Mouse (Mus musculus) right cerebral cortex, postnatal 25 days (tissue): Measurements from ENCODE around the gene Myo10.

Source experiments
- DNase-seq: peaks from one replicate; pipeline ENCODE4 v3.0.0; 2022

Gene Myo10

DNA sequence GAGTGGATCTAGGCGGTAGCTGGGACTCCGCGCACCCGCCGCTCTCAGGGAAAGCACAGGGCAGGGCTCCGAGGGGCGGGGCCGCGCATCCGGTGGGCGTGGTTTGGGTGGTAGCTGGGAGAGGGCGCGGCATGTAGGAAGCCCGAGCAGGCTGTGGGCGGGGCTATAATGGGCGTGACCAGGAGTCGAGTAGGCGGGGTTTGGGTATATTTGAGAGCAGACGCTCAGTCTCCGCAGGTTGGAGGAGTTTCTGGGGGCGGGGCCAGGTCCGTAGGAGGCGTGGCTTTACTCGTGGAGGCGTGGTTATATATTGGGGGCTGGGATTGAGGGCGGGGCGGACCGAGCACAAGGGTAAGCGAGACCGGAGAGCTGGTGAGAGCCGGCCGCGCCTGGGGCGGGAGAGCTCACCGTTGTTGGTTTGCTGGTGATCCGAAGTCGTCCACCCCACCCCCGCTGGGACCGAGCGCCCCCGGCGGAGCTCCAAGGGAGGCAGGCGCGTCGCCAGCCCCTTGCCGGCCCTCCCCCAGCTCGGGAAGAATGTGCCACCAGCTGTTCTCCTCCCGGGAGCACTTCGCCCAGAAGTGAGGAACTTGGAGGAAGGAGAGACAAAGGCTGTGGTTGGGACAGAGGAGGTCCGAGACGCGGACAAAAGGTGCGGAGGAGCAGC, at the start of gene Myo10:
Myo10 (plus strand) TSS at position 326 of the 667 bp plus-strand sequence.
- DNase-seq: peak; percentile 84

DNA sequence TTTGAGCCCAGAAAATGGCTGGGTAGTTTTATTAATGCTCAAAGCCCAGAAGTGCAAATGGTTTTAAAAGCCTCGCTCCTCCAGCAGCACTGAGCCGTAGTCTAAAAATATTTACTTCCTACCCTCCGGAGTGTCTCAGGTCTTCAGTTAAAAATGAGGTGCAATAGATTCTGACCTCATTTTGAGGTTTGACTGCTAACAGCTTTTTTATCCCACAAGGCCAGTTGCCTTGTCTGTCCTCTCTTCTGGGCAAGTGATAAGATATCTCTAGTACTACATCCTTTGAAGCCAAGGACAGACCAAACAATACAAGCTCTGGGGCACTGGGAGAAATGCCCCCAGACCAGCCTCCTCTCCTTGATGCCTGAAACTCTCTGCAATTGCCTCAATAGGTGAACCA, 49.2 kb upstream of the Myo10 start:
- no peak for DNase-seq

DNA sequence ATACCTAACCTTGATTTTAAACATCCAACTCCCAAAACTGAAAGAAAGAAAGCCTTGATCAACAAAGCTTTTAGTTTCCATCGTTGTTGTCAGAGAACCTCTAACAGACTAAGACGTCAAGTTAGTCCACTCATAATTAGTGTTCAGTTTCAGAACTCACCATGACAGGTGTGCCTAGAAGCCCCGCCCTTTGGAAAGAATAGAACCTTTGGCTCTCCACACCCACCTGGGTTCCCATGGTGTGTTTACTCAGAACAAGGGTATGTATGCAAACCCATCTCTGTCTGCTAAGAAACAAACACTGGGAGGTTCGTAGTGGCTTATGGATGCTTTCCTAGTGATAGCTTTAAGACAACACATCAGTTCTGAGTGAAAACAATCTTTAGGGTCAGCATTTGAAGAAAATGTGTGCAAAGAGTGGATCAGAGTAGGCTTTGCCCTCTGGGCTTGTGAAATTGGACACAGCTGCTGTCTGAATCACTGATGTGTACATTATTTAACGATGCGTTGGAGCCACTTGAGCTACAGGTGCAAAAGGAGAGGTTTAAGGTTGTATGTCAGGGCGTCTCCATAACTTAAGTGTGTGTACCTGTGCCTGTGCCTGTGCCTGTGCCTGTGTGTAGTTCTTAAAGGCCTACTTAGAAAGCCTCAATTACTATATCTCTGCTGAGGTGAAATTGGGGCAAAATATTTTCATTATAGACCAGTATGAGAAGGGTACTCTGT, 48.3 kb upstream of the Myo10 start:
- DNase-seq: no peak

DNA sequence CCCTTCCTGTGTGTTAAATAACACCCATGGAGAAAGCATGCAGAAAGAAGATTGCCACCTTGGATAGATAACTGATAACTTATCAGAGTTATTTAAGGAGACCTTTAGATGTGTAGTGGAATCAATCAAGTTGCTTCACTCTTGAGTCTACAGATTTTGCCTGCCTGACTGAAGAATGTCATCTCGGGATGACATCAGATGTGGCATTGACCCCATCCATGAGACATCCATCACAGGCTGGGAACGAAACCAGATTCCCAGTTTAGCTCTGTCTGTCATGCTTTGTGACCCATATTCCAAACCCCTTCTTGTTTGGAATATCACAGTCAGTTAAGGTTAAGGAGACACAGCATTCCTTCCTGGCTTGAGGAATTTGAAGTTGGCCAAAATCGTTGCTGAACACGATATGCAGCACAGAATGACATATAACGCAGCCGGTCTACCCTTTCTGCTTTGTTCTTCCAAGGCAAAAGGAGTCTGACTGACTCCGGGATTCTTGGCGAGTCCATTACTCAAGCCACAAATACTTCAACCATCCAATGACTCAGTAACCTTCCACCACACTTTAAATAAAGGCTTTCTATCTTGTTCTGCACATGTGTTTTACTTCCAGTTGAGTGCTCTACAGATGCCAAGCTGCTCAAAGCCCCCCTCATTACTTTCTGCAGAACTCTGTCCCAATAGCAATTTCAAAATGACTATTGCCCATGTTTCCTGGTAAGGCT, 44.8 kb upstream of the Myo10 start:
- no peak for DNase-seq

DNA sequence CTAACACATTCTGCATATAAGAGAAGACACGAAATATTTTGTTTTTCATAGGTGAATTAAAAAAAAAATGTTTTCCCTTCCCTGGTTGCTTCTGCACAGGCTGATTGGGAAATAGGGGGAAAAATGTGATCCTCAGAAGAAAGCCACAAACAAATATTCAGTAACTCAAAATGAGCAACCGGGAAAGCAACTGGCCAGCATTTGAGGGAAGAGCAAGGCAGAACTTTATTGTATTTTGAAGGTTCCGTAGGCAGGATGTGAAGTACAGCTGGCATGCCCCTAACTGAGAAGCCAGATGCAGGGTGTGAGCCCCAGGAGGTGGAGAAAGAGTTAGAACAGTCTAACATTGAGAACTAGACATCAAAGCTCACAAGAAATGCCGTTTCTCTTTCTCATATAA, 44.0 kb upstream of the Myo10 start:
- no peak for DNase-seq

DNA sequence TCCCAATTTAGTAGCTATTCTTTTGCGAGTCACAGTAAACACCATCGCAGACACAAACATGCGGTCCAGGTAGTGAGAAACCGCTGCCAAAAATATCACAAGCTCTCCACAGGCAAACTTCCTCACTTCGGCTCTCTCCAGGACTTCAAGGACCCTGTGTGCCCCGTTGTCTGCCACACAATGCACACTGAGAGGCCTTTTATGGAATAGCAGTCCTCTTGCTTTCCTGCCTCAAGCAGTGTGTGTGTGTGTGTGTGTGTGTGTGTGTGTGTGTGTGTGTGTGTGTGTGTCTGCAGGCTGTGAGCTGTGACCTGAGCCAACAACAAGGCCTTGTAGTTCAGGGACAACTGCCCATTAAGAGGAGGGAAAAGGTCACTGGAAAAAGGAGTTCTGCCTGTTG, 41.6 kb upstream of the Myo10 start:
- DNase-seq: no peak

DNA sequence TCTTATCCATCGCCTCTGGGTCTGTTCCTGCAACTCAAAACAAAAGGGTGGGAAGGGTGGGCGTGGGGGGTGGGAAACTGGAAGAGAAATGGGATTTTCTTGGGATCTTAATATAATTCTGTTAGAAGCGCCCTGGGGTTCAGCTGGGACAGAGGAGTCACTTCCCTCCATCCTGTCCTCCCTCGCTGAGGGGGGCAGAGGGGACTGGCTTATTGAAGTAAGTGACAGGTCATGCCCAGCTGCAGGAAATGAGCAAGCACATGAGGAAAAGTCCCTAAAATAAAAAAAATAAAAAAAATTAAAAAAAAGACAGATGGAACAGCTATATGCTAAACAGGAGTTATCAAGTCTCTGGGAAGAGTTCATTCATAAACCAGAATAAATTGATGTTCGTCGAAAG, 40.3 kb upstream of the Myo10 start:
- no peak for DNase-seq

DNA sequence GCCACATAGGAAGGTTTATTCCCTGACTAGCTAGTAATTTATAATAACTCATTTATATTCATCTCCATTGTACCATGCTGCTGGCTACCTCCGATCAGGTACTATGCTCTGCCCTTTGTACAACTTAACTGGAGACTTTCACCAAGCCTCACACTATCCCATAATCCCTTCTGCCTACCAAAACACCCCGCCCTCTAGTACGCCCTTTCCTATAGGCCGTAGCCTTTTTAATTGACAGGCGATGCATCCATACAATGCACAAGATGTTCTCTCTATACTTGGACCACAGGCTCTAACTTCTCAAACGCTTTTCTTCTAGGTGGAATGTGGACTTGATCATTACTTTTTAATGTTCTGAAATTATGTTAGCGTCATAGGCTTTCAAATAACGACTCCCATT, 39.0 kb upstream of the Myo10 start:
- DNase-seq: no peak

DNA sequence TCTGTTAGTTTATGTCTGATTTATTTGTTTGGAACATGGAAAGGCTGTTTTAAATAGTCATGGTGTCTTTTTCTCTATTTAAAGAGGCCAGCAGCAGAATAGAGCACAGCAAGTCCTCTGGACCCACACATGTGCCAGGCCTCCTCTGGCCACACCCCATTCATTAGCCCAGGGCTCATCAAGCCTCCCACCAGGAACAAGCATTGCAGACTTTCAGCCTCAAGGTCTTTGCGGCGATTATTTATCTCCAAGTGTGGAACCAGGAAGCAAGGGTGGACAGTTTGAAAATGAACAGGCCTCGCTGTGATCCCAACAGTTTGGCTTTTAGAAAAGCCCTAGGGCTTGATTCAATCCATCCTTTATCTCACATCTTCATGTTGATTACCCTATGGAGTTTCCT, 35.5 kb upstream of the Myo10 start:
- DNase-seq: no peak

DNA sequence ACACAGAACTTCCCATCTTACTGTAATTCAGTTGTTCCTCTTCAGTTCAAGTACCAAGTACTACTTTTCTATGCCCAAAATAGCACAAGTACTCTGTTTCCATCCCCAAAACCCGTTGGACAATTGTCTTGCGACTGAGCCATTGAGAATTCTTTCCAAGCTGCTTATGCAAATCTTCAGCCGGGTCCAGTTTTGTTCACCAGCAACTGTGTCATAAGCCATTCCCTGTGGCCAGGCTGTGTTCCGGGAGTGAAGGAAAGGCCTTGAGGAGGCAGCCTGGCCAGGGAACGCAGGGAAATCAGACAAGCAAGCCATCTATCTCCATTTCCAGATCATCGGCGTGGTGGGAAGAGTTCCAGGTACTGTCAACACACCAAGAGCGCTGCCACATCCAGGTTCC, 34.4 kb upstream of the Myo10 start:
- no peak for DNase-seq

DNA sequence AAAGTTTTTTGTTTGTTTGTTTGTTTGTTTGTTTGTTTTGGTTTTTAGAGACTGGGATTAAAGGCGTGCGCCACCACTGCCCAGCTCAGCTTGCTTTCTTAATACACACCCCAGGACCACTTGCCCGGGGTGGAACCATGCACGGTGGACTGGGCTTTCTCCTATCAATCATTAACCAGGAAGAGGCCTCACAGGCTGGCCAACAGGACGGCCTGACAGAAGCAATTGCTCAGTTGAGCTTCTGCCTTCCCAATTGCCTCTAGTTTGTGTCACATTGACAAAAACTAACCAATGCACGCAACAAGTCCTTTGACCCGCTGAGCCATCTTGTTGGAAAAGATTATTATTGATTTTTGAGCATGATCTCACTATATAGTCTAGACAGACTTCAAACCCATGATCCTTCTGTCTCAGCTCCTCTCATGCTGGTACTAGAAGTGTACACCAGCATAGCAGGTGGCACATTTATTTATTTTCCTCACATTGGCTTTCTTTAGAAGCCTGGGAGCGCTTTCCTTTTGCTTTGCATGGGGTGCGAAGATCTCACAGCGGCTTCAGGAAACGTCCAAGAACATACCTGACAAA, 32.9 kb upstream of the Myo10 start:
- DNase-seq: no peak

DNA sequence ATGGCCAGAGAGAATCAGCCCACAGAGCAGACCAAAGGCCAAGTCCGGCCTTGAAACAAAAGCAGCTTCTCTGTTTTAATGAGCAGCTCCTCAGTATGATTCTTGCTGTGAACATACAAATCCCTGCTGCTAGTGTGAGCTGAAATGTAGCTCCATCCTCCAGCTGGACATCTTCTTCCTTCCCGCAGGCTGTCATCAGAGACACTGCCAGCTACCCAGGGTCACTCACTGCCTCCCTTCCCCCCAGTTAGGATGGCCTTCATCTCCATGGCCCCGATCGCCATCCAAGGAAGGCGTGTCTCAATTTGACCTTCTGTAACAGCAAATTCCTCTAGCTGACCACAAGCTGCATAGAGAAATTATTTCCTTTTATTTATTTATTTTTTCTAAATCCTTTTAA, 32.4 kb upstream of the Myo10 start:
- no peak for DNase-seq

DNA sequence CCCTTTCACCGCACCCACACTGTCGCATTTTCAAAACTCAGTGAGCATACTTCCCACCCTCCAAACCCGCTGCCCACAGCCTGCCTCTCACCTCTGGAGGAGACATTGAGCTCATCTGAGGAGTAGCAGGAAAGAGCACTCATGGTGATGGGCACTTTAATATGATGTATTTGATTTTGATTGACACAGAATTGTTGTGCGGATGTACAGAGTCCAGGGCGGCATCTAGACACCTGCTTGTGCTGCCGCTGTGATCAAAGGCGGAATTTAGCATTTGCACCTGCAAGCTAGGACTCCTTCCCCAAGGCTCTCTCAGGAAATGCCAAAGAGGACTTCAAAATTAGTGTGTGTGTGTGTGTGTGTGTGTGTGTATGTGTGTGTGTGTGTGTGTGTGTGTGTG, 31.4 kb upstream of the Myo10 start:
- DNase-seq: no peak

DNA sequence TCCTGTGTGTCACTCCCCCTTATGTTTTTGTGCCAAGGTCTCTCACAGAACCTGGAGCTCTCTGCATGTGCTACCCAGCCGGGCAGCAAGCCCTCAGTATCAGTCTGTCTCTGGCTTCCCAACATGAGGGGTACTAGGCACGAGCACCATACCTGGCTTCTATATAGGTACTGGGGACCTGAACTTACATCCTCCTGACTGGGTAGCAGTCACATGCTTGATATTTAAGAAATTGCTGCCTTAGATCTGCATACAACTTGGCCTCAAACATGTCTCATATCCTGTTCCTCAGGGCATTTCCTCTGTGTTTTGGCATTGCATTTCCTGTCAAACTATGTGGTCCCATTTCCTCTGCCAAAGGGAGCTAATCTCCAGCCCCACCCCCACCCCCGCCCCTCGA, 30.4 kb upstream of the Myo10 start:
- DNase-seq: no peak

DNA sequence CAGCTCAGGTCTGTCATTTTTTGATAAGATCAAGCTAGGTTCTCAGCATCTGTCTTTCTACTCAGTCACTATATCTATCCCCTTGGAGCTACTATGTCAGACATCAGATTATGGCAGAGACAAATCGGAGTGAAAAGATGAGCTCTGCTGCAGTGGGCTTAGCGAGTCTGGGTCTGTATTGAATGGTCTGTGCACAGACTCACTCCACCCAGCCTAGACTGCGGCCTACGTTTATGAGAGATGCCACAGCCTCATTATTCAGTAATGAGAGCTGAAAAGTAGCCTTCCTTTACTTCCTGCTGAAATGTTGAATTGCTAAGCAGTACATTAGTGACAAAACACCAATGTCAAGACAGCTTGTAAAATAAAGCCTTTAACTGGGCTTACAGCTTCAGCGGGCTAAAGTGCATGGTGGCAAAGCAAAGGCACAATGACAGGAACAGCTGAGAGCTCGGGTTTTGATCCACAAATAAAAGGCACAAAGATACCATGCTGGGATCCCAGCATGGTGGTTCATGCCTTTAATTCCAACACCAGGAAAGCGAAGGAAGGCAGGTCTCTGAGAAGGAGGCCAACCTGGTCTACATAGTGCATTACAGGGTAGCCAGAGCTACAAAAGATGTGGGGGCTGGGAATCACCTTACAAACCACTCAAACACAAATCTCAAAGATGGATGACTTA, 28.7 kb upstream of the Myo10 start:
- DNase-seq: no peak

DNA sequence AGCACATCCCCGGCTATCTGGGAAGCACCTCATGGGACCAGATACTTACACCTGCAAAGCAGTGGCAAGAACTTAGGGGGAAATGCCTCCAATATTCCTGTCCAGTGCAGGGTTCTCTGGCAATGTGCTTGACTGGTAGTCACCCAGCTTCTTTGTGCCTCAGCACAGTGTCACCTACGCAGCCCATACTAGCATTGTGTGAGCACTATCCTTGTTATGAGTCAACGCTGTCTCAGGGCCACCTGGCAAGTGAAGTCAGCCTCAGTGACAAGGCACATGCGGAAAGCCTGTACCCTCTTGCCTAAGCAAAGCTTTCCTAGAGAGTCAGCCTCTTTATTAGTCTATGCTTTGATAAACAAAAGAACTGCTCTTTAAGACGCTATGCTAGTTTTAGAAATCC, 24.0 kb upstream of the Myo10 start:
- no peak for DNase-seq

DNA sequence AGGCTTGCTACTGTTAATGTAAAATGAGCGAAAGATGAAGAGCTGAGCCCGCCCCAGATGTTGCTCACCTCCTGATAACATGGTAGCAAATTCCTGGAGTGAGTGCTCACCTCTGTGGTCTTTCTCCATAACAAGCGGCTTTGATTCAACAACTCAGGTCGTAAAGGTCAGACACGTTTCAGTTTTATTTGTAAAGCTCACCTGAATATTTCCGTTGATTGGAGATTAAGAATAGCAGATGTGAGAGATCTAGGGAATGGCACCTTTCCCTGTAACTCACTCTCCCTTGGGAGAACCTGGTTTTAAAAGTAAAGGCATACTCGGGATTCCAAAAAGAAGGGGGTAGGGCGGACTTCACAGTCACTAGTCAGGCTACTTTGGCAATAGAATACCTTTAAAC, 20.0 kb upstream of the Myo10 start:
- DNase-seq: no peak

DNA sequence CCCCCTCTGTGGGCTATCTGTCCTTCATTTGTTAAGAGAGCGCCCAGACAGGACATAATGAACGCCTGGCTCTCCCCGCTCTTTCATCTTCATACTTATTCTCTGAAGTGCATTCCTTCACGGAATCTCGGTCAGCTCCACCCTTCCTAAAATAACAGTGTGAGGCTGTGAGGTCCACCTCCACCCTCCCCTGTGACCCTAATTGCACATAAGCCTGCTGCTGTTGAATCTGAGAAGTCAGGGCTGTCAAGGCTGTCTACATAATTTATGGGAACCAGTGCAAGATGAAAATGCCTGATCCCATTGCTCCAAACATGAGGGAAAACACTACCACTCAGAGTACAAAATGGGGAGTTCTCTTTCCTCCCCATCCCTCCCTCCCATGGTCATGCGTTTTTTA, 19.0 kb upstream of the Myo10 start:
- DNase-seq: no peak

DNA sequence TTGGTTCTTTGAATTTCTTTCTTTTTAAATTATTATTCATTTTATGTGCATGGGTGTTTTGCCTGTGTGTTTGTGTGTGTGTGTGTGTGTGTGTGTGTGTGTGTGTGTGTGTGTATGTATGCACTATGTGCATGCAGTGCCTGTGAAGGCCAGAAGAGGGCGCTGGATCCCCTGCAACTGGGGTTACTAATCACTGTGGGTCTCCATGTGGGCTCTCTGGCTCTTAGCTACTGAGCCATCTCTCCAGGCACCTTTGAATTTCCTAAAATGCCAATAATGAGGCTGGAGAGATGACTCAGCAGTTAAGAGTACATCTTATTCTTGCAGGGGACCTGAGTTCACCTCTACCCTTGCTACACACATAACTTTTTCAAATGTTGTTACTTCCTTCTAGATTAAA, 18.1 kb upstream of the Myo10 start:
- DNase-seq: no peak

DNA sequence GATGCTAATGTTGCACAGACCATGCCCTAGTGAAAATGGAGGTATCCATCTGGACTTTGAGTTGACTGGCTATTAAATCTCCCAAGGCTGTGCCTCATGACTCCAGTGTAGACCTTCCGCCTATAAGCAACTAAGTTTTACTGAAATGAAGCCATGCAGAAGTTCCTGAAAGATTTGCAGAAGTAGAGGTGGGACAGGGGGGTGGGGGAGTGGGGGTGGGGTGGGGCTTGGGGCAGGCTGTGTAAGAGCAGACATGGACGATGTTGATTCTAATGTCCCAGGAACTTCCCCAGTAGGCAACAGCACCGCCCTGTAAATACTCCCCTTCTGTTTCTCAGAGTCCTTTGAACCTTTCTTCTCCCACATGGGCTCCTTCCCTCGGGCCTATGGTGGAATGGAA, 16.9 kb upstream of the Myo10 start:
- DNase-seq: no peak

DNA sequence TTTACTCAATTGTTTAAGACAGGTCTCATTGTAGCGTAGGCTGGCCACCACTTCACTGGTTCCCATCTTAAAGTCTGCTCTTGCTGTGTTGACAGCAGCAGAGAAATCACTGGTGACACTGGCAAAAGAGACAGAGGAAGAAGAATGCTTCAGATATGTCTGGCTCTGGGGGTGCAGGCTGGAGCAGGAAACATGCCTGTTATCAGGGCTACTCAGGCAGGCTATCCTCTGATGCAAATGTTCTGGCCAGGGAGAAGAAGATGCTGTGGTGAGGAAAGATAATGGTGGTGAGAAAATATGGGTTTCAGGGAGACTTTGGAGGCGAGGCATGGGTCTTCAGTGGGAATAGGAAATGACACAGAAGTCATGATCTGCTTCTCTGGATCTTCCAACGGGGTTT, 13.6 kb upstream of the Myo10 start:
- no peak for DNase-seq

DNA sequence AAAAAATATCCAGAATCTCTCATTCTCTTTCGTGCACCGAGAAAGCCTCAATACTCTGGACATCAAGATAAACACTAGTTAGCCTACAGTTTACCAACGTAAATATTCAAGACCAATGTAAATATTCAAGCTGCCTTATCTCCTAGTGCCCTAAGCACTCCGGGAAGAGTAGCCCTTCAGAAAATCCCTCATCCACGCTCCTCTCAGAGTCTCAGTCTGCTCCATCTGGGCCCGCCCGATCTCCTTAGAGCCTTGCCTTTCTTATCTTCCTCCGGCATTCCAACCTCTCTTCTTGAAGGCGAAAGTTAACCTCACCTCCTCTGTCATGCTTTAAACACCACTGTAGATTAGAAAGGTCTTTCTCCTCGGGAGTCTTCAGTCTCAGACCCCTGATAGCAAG, 13.1 kb upstream of the Myo10 start:
- DNase-seq: no peak

DNA sequence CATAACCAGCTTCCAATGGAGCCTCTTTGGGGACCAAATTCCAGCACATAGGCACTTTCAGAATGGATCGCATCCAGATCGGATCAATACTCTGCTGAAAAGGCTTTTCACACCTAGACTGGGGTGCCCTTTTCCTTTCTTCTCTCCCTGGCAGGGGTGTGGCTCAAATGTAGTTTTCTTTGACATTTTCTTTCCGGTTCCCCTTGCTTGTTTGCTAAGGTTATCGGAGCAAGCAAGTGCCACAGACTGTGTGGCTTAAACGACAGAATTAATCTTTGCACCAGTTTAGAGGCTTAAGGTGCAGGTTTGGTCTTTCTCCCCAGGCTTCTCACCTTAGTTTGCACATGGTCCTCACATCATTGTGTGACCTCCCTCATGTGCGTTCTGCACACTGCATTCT, 11.1 kb upstream of the Myo10 start:
- no peak for DNase-seq
